Mouse (Mus musculus) CH12.LX (cell line): ENCODE data around the gene Asxl1.

Source experiments
- BHLHE40 ChIP-seq: IDR thresholded peaks from 2 replicates; pipeline ENCODE4 v1.6.1; 2011; ENCODE audit warnings: mild to moderate bottlenecking, low read depth, low read length, improper control_type of control experiment
- CTCF ChIP-seq, 2 experiments: IDR thresholded peaks in 1 of 2; conservative IDR thresholded peaks in 1 of 2; 2 replicates each; pipeline ENCODE4 v1.5.1; 2011 to 2012; ENCODE audit warnings: low read depth in 2 of 2, low read length in 2 of 2, improper control_type of control experiment in 1 of 2, inconsistent platforms in 1 of 2, mild to moderate bottlenecking in 1 of 2, moderate library complexity in 1 of 2
- ETS1 ChIP-seq: conservative IDR thresholded peaks from 2 replicates; pipeline ENCODE4 v1.6.1; 2012; ENCODE audit warnings: low read depth, mild to moderate bottlenecking, inconsistent platforms, low read length, improper control_type of control experiment, moderate library complexity
- JUND ChIP-seq: conservative IDR thresholded peaks from 2 replicates; pipeline ENCODE4 v1.6.1; 2011; ENCODE audit warnings: low read depth, low read length, improper control_type of control experiment
- MYC ChIP-seq: IDR thresholded peaks from 2 replicates; pipeline ENCODE4 v1.6.1; 2011; ENCODE audit warnings: low read depth, mild to moderate bottlenecking, improper control_type of control experiment, low read length
- POLR2A ChIP-seq: IDR thresholded peaks from 2 replicates; pipeline ENCODE4 v1.6.1; 2011; ENCODE audit warnings: low read depth, mild to moderate bottlenecking, improper control_type of control experiment, low read length
- RCOR1 ChIP-seq: conservative IDR thresholded peaks from 2 replicates; pipeline ENCODE4 v1.6.1; 2012; ENCODE audit warnings: low read depth, mild to moderate bottlenecking, inconsistent platforms, low read length, improper control_type of control experiment
- ZC3H11A ChIP-seq: IDR thresholded peaks from 2 replicates; pipeline ENCODE4 v1.6.1; 2012; ENCODE audit warnings: low read depth, mild to moderate bottlenecking, inconsistent platforms, low read length, improper control_type of control experiment

DNA sequence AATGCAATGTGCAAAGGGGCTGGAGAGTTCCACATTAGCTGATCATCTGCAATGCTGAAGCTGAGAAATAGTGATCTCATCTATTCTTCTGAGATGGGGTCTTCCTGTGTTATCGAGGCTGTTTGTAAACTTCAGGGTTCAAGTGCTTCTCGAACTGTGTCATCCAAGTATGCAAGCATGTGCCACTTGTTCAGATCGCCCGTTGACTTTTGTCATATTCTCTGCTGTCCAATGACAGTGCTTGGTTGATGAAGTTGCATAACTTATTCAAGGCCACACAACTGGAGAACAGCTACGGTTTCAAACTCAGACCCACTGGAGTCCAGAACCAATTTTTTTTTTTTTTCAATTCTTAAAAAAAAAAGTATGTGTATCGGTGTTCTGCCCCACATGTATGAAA, 3.5 kb upstream of the Asxl1 start:
- TF ChIP-seq ETS1, result no peak
- TF ChIP-seq RCOR1, result no peak
- TF ChIP-seq POLR2A, result no peak
- TF ChIP-seq ZC3H11A, result no peak
- no peak for TF ChIP-seq BHLHE40
- no peak for TF ChIP-seq CTCF (conservative IDR thresholded peaks at IDR 0.05 in 1 of 2, IDR thresholded peaks at IDR 0.05 in 1 of 2; ENCODE audit: low read depth in 2 of 2, low read length in 2 of 2)
- TF ChIP-seq JUND, result no peak
- TF ChIP-seq MYC, result no peak
